Mouse (Mus musculus) gastrocnemius, postnatal 14 days (tissue): ENCODE measurements around the gene Slc9a3r2. TPM values are rescaled to one million over a fixed set of nuclear protein-coding genes. Genes with fewer than 3 reads are reported as not detected.

Source experiments
- DNase-seq: peaks from one replicate; pipeline ENCODE4 v3.0.0; 2021; ENCODE audit warnings: mixed read lengths
- intact Hi-C: fragments of 180-260 bp; cut with DNase I; formaldehyde crosslinking; loops from one replicate; pipeline ENCODE4 v1.15.1; 2025; ENCODE audit warnings: low total_unique reads
- microRNA-seq, 2 experiments: library from miRNA; unstranded; fragments of <30 nt; microRNA quantifications; one replicate each; pipeline ENCODE4 v1.2.0; 2021
- total RNA-seq, 2 experiments: library from RNA; stranded (reverse); gene quantifications; 2 replicates each; pipeline ENCODE4 v1.2.3; 2021

The Slc9a3r2 gene
- total RNA-seq, 2 experiments from 2014 or later, result 36.2 to 46.3 TPM

DNA sequence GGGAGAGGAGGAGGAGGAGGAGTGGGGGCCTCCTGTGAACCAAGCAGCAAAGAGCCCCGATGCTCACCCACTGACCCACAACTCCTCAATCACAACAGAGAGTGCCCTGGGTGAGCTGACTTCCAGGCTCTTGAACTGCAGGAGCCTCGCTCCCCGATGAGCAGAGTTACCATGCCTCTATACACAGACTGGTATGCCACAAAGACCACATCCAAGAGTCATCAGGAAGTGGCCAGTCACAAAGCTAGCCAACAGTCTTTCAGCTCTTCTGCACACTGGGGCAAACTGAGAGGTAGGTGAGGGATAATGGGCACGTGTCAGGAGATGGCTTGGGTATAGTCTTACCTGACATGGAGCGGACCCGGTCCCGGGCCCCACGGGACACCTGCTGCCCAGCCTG lies 46.2 kb downstream of the Slc9a3r2 start:
- DNase-seq, result no peak
- intact Hi-C loops, result no loop called here

DNA sequence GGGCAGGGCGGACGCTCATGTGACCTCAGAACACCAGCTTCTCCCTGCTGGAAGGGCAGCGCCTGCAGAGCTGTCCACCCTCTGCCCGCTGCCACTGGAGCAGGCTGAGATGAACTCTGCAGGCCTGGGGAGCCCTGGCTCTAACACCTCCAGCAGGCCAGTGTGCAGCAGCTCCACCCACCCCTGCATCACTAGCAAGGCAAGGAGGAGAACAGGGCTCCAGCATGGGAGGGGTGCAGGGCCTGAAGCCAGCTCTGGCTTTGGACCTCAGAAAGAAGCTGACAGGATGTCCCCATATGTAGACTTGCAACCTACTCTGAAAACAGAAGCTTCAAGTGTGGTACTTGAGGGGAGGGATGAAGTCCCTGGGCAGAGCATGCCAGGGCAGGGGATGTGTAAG lies 49.6 kb downstream of the Slc9a3r2 start:
- intact Hi-C loops, result no loop called here
- DNase-seq, result no peak

DNA sequence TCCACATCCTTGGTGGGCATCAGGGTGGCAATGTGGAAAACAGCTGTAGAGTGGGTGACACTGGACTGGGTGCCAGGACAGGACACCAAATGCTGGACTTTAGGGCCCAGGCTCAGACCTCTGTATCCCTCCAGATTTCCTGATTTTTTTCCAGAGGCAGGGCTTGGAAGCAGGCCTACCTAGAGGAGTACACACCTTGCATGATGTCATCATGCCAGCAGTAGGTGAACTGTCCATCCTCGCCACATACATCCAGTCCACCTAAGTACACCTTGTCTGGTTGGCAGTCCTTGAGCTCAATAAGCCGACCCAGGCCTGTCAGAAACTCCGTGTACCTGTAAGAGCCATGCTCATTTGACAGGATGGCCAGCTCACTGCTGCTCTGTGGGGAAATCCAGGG lies 52.1 kb downstream of the Slc9a3r2 start:
- intact Hi-C loops, result no loop called here

DNA sequence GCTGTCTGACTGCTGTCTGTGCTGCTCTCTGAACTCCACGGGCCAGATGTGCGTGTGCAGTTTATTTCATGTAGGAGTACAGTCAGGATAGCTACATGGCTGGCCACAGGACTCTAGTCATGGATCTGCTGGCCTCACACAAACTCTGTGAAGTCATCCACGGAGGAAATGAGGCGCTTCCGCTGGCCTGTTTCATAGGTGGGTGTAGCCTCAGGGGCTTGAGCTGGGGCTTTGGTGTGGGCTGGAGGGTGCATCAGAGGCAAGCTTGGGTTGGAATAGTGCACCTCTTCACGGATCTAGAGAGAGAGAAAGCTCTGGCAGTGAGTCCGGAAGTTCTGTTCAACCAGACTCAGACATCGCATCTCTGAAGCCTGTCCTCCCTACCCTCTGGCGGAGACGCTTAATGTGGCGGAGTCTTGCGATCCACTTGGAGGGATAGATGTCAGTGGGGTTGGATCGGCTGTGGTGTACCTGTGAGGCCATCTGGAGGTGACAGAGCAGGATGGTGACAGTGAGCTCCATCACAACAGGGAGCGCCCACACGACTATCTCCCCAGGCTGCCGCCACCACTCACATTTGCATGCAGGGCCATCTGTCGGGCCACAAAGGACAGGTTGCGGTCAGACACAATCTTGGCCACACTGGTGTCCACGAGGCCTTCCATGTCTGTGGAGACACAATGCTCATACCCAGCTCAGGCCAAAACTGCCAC lies 53.5 kb downstream of the Slc9a3r2 start:
- intact Hi-C loops, result no loop called here
- no peak for DNase-seq

More for the DNA sequence above, 52.1 kb downstream of the Slc9a3r2 start:
- DNase-seq, result no peak

DNA sequence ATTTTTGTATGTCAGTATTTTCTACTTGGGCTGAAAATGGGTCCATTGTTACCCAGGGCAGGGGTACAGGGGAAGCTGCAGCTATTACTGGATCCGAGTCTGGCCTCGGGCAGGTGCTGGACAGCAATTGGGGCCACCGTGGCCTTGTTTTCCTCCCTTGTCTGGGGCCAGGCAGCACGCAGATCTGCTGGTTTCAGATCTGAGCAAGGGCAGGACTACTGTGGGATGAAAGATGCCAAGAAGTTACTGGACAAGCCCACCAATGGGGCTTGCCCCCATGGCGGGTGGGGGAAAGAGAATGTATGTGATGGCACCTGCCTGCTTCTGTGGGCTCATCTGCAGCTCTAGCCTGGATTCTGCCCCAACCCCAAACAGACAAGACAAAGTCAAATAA lies 54.1 kb downstream of the Slc9a3r2 start:
- no peak for DNase-seq
- intact Hi-C loops, result no loop called here

DNA sequence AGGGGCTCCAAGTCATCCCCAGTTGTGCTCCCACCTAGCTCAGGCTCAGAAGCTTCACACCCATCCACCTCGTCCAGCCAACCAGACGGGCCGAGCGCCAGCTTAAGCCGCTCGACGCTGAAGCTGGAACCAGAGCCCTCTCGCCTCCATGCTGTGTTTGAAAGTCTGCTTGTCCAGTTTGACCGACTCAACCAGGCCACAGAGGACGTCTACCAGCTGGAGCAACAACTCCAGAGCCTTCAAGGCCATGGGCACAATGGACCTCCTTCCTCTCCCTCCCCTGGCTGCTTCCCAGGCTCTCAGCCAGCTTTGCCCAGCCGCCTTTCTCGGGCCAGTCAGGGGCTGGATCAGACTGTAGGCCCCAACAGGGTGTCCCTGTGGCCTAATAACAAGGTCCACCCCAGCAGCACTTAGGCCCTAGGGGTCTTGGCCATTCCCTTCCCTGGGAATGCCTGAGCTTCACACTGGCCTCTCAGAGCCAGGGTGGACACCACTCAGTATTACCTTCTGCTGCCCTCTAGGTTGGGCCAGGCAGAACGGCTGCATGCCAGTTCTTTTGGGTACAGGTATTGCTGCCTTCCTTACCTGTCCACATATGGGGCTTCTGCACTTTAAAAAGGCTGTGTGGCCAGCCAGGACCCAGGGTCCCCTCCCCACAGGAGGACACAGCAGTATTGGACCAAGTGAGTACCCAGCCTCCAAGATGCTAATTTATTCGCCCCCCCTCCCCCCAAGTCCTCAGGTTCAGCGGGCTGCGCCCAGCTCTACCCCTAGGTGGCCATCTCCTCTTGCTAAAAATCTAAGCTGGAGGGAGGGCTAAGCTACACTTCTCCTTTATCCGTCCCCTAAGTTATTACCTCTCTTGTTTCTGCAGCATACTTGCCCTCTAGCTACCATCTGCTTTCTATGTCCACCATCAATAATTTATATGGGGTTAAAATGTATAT lies 54.7 kb downstream of the Slc9a3r2 start:
- DNase-seq, result no peak
- intact Hi-C loops, result no loop called here

DNA sequence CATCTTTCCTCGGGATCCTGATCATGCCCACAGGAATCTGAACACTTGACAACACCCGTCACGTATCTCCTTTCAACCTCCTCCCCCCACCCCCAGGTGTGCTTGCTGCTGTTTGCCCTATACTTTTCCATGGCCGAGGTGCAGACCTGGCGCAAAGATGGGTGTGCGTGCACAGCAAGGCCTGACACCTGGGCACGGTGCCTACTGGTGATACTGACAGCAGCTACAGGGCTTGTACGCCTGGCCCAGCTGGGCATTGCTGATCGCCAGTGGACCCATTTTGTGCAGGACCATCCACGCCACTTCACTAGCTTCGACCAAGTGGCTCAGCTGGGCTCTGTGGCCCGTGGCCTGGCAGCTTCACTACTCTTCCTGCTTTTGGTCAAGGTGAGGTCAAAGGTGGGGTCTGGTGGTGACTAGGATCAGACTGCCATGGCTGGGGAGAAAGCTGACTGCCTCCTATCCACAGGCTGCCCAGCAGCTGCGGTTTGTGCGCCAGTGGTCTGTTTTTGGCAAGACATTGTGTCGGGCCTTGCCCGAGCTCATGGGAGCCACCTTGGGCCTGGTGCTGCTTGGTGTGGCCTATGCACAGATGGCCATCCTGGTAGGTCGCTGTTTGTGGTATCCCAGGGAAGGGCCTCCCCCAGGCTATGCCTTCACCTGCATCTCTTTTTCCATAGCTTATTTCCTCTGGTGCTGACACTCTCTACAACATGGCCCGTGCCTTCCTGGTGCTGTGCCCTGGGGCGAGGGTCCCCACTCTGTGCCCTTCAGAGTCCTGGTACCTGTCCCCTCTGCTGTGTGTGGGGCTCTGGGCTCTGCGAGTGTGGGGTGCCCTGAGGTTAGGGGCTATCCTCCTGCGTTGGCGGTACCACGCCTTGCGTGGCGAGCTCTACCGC lies 55.9 kb downstream of the Slc9a3r2 start:
- no peak for DNase-seq
- intact Hi-C loops, result no loop called here

DNA sequence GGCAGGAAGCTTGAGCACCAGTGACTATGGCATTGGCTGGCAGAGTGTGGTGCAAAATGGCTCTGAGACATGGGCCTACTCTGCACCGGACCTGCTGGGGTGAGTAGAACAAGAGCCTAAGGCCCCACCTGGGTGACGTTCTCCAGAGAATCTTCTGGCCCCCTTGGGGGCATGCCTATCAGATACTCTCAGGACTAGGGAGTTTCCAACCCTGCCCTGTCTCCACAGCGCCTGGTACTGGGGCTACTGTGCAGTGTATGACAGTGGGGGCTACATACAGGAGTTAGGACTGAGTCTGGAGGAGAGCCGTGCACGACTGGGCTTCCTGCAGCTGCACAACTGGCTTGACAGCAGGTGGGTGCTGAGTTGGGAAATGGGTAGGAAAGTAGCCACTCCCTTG lies 56.9 kb downstream of the Slc9a3r2 start:
- intact Hi-C loops, result no loop called here
- no peak for DNase-seq

DNA sequence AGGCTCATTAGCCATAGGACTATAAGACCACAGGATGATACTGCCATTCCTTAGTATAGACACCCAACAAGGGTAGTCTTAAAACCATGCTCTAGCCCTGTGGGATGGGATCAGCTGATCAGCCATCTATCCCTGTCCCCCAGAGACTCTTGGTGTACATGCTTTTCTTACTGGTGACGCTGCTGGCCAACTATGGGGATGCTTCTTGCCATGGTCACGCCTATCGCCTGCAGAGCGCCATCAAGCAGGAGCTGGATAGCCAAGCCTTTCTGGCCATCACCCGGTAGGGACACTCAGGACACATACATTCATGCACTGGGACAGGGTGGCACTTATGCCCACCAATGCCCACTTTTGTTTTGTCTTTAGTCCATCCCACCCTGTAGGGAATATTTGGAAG lies 58.4 kb downstream of the Slc9a3r2 start:
- DNase-seq, result no peak
- intact Hi-C loops, result no loop called here

DNA sequence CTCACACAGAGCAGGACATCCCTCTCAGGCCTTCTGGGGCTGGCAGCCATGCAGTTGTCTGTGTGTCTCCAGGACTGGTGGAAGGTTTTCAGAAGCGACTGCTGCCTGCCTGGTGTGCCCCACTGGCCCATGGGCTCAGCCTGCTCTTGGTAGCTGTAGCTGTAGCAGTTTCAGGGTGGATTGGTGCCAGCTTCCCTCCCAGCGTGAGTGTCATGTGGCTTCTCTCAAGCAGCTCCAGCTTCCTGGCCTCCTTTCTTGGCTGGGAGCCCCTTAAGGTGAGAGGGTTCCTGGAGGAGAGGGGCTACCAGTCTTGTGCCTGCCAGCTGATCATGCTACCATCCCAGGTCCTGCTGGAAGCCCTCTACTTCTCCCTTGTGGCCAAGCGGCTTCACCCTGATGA lies 59.2 kb downstream of the Slc9a3r2 start:
- intact Hi-C loops, result no loop called here
- no peak for DNase-seq

Small RNA genes within 50 kb of the gene (microRNA-seq; reads per million reads assigned to microRNA genes)
- gene Gm24589, result 0 to 1.0 reads per million in 2 experiments

Other genes starting within 250 kb of the Slc9a3r2 start
- 10 to 100 TPM; 48.2 to 51.5 TPM for gene Rnps1, start 235.8 kb downstream of the Slc9a3r2 start, total RNA-seq
- 100 to 1,000 TPM; 133 to 200 TPM for gene Eci1, start 223.7 kb downstream of the Slc9a3r2 start, total RNA-seq
- under 1 TPM; 0.76 to 0.89 TPM for gene Dnase1l2, start 207.2 kb downstream of the Slc9a3r2 start, total RNA-seq
- 10 to 100 TPM in 1 of 2 experiments, 1 to 10 TPM in 1; 8.5 to 10.2 TPM for gene E4f1, start 180.0 kb downstream of the Slc9a3r2 start, total RNA-seq
- gene Pgp, start 179.9 kb downstream of the Slc9a3r2 start, total RNA-seq, result 10 to 100 TPM; 44.6 TPM
- gene Bricd5, start 176.4 kb downstream of the Slc9a3r2 start, total RNA-seq, result under 1 TPM in 1 of 2 experiments, not detected in 1; 0.31 TPM
- gene Mlst8, start 171.2 kb downstream of the Slc9a3r2 start, total RNA-seq, result 10 to 100 TPM; 10.7 to 11.6 TPM
- gene Caskin1, start 161.7 kb downstream of the Slc9a3r2 start, total RNA-seq, result under 1 TPM; 0.22 to 0.31 TPM
- gene Traf7, start 122.4 kb downstream of the Slc9a3r2 start, total RNA-seq, result 10 to 100 TPM; 31.9 to 33.4 TPM
- under 1 TPM; 0.21 to 0.27 TPM for gene Rab26, start 116.1 kb downstream of the Slc9a3r2 start, total RNA-seq
- gene Pkd1, start 100.5 kb downstream of the Slc9a3r2 start, total RNA-seq, result 10 to 100 TPM; 32.0 to 36.1 TPM
- gene Tsc2, start 17.7 kb downstream of the Slc9a3r2 start, total RNA-seq, result 10 to 100 TPM; 50.6 to 53.0 TPM
- 1 to 10 TPM; 2.2 to 3.6 TPM for gene Nthl1, start 17.6 kb downstream of the Slc9a3r2 start, total RNA-seq
- not detected for gene Npw, start 8.1 kb upstream of the Slc9a3r2 start, total RNA-seq
- gene Zfp598, start 19.4 kb upstream of the Slc9a3r2 start, total RNA-seq, result 10 to 100 TPM; 13.9 to 16.3 TPM
- gene Syngr3, start 39.6 kb upstream of the Slc9a3r2 start, total RNA-seq, result not detected
- 10 to 100 TPM; 23.0 to 25.0 TPM for gene Gfer, start 45.8 kb upstream of the Slc9a3r2 start, total RNA-seq
- gene Noxo1, start 45.9 kb upstream of the Slc9a3r2 start, total RNA-seq, result under 1 TPM; 0.44 to 0.94 TPM
- 10 to 100 TPM; 16.3 to 19.6 TPM for gene Tbl3, start 57.3 kb upstream of the Slc9a3r2 start, total RNA-seq
- not detected for gene Rnf151, start 67.7 kb upstream of the Slc9a3r2 start, total RNA-seq
- 100 to 1,000 TPM; 643 to 719 TPM for gene Rps2, start 67.8 kb upstream of the Slc9a3r2 start, total RNA-seq
- gene Ndufb10, start 74.2 kb upstream of the Slc9a3r2 start, total RNA-seq, result 100 to 1,000 TPM; 467 to 532 TPM
- 100 to 1,000 TPM; 781 to 864 TPM for gene Rpl3l, start 77.5 kb upstream of the Slc9a3r2 start, total RNA-seq
- gene Msrb1, start 86.3 kb upstream of the Slc9a3r2 start, total RNA-seq, result 100 to 1,000 TPM; 143 to 165 TPM
- gene Hs3st6, start 102.7 kb upstream of the Slc9a3r2 start, total RNA-seq, result not detected
- not detected for gene Meiob, start 154.0 kb upstream of the Slc9a3r2 start, total RNA-seq
- gene Hagh, start 189.8 kb upstream of the Slc9a3r2 start, total RNA-seq, result 10 to 100 TPM; 71.1 to 77.2 TPM
- 10 to 100 TPM; 38.9 to 46.1 TPM for gene Fahd1, start 200.0 kb upstream of the Slc9a3r2 start, total RNA-seq
- 1 to 10 TPM; 2.9 TPM for gene Igfals, start 215.7 kb upstream of the Slc9a3r2 start, total RNA-seq
- 10 to 100 TPM; 12.5 to 14.6 TPM for gene Nubp2, start 236.0 kb upstream of the Slc9a3r2 start, total RNA-seq
- gene Spsb3, start 236.3 kb upstream of the Slc9a3r2 start, total RNA-seq, result 10 to 100 TPM; 24.4 to 29.2 TPM
- gene Eme2, start 244.8 kb upstream of the Slc9a3r2 start, total RNA-seq, result 10 to 100 TPM; 13.9 to 14.5 TPM
- gene Mrps34, start 244.8 kb upstream of the Slc9a3r2 start, total RNA-seq, result 100 to 1,000 TPM; 118 to 120 TPM
- gene Nme3, start 246.2 kb upstream of the Slc9a3r2 start, total RNA-seq, result 1 to 10 TPM; 7.6 to 9.0 TPM